ENCODE assay signal across 23 mouse cellular contexts in genomic region chr15:98579310-98579709, GRCm38 (mm10). TPM values are rescaled to one million over a fixed set of nuclear protein-coding genes. Genes with fewer than 3 reads are reported as not detected.
"Had no signal": no experiment of that assay in that cellular context is flagged by ENCODE, and none has a peak within 500 bp of the region (broad histone marks: within the 10 kb centered on the region; RNA-seq: fewer than 3 reads in every experiment).

No protein-coding gene starts in this region.

- DNase-seq: gastrocnemius, adult 2 months had no signal

- H3K36me3 ChIP-seq: heart, embryonic 13.5 days; heart, embryonic 15.5 days; hindbrain, embryonic 10.5 days; hindbrain, embryonic 12.5 days; intestine, embryonic 15.5 days; limb, embryonic 10.5 days; limb, embryonic 12.5 days; liver, embryonic 13.5 days; liver, embryonic 15.5 days had no signal

- H3K4me1 ChIP-seq: hindbrain, embryonic 10.5 days; hindbrain, embryonic 12.5 days; intestine, embryonic 15.5 days; limb, embryonic 10.5 days; limb, embryonic 12.5 days had no signal

- H3K4me2 ChIP-seq: heart, embryonic 13.5 days; heart, embryonic 15.5 days; hindbrain, embryonic 12.5 days; hindbrain, embryonic 14.5 days; intestine, embryonic 15.5 days; limb, embryonic 12.5 days; liver, embryonic 11.5 days; liver, embryonic 13.5 days; liver, embryonic 15.5 days had no signal

- H3K9ac ChIP-seq: heart, embryonic 13.5 days; heart, embryonic 15.5 days; hindbrain, embryonic 12.5 days; hindbrain, embryonic 14.5 days; intestine, embryonic 15.5 days; limb, embryonic 12.5 days; liver, embryonic 13.5 days; liver, embryonic 15.5 days had no signal

- H3K27ac ChIP-seq: gastrocnemius, adult 2 months; heart, adult 2 months; heart, embryonic 13.5 days; heart, embryonic 15.5 days; hindbrain, embryonic 10.5 days; hindbrain, embryonic 12.5 days; hindbrain, embryonic 14.5 days; intestine, embryonic 15.5 days; layer of hippocampus, adult 2 months; left cerebral cortex, adult 2 months; limb, embryonic 10.5 days; limb, embryonic 12.5 days; liver, embryonic 13.5 days; liver, embryonic 15.5 days had no signal

- H3K27me3 ChIP-seq: heart, embryonic 15.5 days; hindbrain, embryonic 12.5 days; intestine, embryonic 15.5 days; limb, embryonic 12.5 days had no signal

- H3K9me3 ChIP-seq: heart, embryonic 13.5 days; heart, embryonic 15.5 days; hindbrain, embryonic 10.5 days; hindbrain, embryonic 12.5 days; intestine, embryonic 15.5 days; limb, embryonic 10.5 days; limb, embryonic 12.5 days; liver, embryonic 13.5 days; liver, embryonic 15.5 days had no signal

- H3K4me3 ChIP-seq: gastrocnemius, adult 2 months; heart, adult 2 months; heart, embryonic 13.5 days; heart, embryonic 15.5 days; hindbrain, embryonic 10.5 days; hindbrain, embryonic 12.5 days; intestine, embryonic 15.5 days; layer of hippocampus, adult 2 months; left cerebral cortex, adult 2 months; limb, embryonic 10.5 days; limb, embryonic 12.5 days; liver, embryonic 13.5 days; liver, embryonic 15.5 days had no signal

- ATAC-seq: inflammation-experienced regulatory T-cells, adult 6 months had no signal

RNA-seq across cellular contexts. Expression of gene 4930415O20Rik, which starts 8.5 kb away (rescaled TPM):
- total RNA-seq: gastrocnemius, postnatal 10 days; granulocyte monocyte progenitor cell, adult 5-6 weeks; heart, postnatal 4 days; layer of hippocampus, adult 2 months; layer of hippocampus, postnatal 10 days; left cerebral cortex, adult 2 months; left cerebral cortex, postnatal 14 days; left cerebral cortex, postnatal 36 days had no signal
- polyA plus RNA-seq: heart, adult 2 months; hindbrain, embryonic 10.5 days; hindbrain, embryonic 14.5 days; inflammation-experienced regulatory T-cells, adult 6 months; intestine, embryonic 15.5 days; intestine, postnatal 0 days; liver, embryonic 13.5 days; liver, embryonic 15.5 days had no signal

RNA-seq across cellular contexts. Expression of gene Cacnb3, which starts 51.3 kb away (rescaled TPM):
- total RNA-seq: granulocyte monocyte progenitor cell, adult 5-6 weeks had no signal
